Mouse (Mus musculus) adrenal gland, postnatal 25 days (tissue): ENCODE measurements at regions not wholly inside any gene's neighbourhood (a gene's known extent, or its start where the extent isn't known, plus 50 kb on each side); places are given as distances from the start of the nearest gene placed in this dataset.
"Not testable (repeated sequence)": the region's sequence is repeated elsewhere in the genome, so short reads cannot be mapped to it uniquely, and the experiment has no call there.

Source experiments
- DNase-seq: peaks from one replicate; pipeline ENCODE4 v3.0.0; 2021; ENCODE audit warnings: mixed read lengths

GRCm38 (mm10) chr14:59075845-59076745, 66.6 kb downstream of the 1700129C05Rik start:
- DNase-seq = no peak

- DNase-seq = no peak
Measured at GRCm38 (mm10) chr14:59072323-59073039, 70.2 kb downstream of the 1700129C05Rik start.

GRCm38 (mm10) chr14:59070056-59070455, 72.6 kb downstream of the 1700129C05Rik start:
- no peak for DNase-seq

- no peak for DNase-seq
Measured at GRCm38 (mm10) chr14:59066456-59067220, 76.1 kb downstream of the 1700129C05Rik start.

GRCm38 (mm10) chr14:59063221-59063620, 79.5 kb downstream of the 1700129C05Rik start:
- DNase-seq = no peak

GRCm38 (mm10) chr14:59056832-59057231, 85.9 kb downstream of the 1700129C05Rik start:
- no peak for DNase-seq

GRCm38 (mm10) chr14:59055283-59055682, 87.4 kb downstream of the 1700129C05Rik start:
- DNase-seq = no peak

- no peak for DNase-seq
Measured at GRCm38 (mm10) chr14:59052421-59052820, 90.3 kb downstream of the 1700129C05Rik start.

GRCm38 (mm10) chr14:59051478-59051879, 91.2 kb downstream of the 1700129C05Rik start:
- no peak for DNase-seq

GRCm38 (mm10) chr14:59045687-59046086, 97.0 kb downstream of the 1700129C05Rik start:
- DNase-seq = no peak

- no peak for DNase-seq
Measured at GRCm38 (mm10) chr14:59045235-59045634, 97.5 kb downstream of the 1700129C05Rik start.

- DNase-seq = no peak
Measured at GRCm38 (mm10) chr14:59042152-59042551, 100.5 kb downstream of the 1700129C05Rik start.

- not testable (repeated sequence) for DNase-seq
Measured at GRCm38 (mm10) chr14:59025757-59026156, 116.9 kb downstream of the 1700129C05Rik start.

GRCm38 (mm10) chr14:59009534-59009933, 133.2 kb downstream of the 1700129C05Rik start:
- DNase-seq = no peak

- DNase-seq = no peak
Measured at GRCm38 (mm10) chr14:58999106-58999778, 143.5 kb downstream of the 1700129C05Rik start.

- no peak for DNase-seq
Measured at GRCm38 (mm10) chr14:58994994-58995393, 147.7 kb downstream of the 1700129C05Rik start.

- DNase-seq = no peak
Measured at GRCm38 (mm10) chr14:58989644-58990217, 153.0 kb downstream of the 1700129C05Rik start.

GRCm38 (mm10) chr14:58987688-58988087, 155.0 kb downstream of the 1700129C05Rik start:
- DNase-seq = no peak

- DNase-seq = no peak
Measured at GRCm38 (mm10) chr14:58985838-58986237, 156.9 kb downstream of the 1700129C05Rik start.

- no peak for DNase-seq
Measured at GRCm38 (mm10) chr14:58976791-58977190, 165.9 kb downstream of the 1700129C05Rik start.

GRCm38 (mm10) chr14:58969248-58969647, 173.4 kb downstream of the 1700129C05Rik start:
- no peak for DNase-seq
